ENCODE assay signal across 8 mouse cellular contexts in genomic region chr9:22225581-22226388, GRCm38 (mm10). TPM values are rescaled to one million over a fixed set of nuclear protein-coding genes. Genes with fewer than 3 reads are reported as not detected.
DNase-seq lines count a peak whose midpoint lies in the region; ATAC-seq and TF ChIP-seq lines count a peak whose summit lies in the region.

Zfp809 (plus strand) TSS chr9:22225714.

- peak within 1 kb of the TSS; percentile 94 for H3K4me3 ChIP-seq in G1E (ENCODE audit: low read depth, low read length)
- H3K4me3 ChIP-seq in forebrain, embryonic 16.5 days (replicated peaks; ENCODE audit: low read length) = peak within 1 kb of the TSS; percentile 96
- peak within 1 kb of the TSS; percentile 71 for H3K4me3 ChIP-seq in layer of hippocampus, adult 2 months
- H3K4me3 ChIP-seq in lung, embryonic 14.5 days (ENCODE audit: low read depth, low read length) = peak within 1 kb of the TSS; percentile 70
- H3K4me3 ChIP-seq in olfactory bulb, adult 2 months (ENCODE audit: insufficient read depth, low read depth, low read length) = peak within 1 kb of the TSS; percentile 98
- H3K4me3 ChIP-seq in thymus, adult 2 months (ENCODE audit: control insufficient read depth, insufficient read depth, low read length) = peak within 1 kb of the TSS; percentile 62

- peak; percentile 37; the same call in 1 of the 2 replicates for TF ChIP-seq CTCF in G1E (IDR thresholded peaks at IDR 0.05; ENCODE audit: low read depth, low read length)
- peak; percentile 84 for TF ChIP-seq CTCF in layer of hippocampus, adult 2 months (conservative IDR thresholded peaks at IDR 0.05)
- TF ChIP-seq CTCF in lung, embryonic 14.5 days (IDR thresholded peaks at IDR 0.05; ENCODE audit: low read depth) = peak; percentile 84
- peak; percentile 59 for TF ChIP-seq CTCF in olfactory bulb, adult 2 months (IDR thresholded peaks at IDR 0.05; ENCODE audit: insufficient read depth, low read depth, low read length)
- TF ChIP-seq CTCF in thymus, adult 2 months (IDR thresholded peaks at IDR 0.05; ENCODE audit: borderline replicate concordance, control insufficient read depth, extremely low read depth, insufficient read depth, low read length, poor library complexity) = peak; percentile 74; the same call in 1 of the 2 replicates

- H3K27ac ChIP-seq in forebrain, embryonic 16.5 days (ENCODE audit: low read length) = peak within 1 kb of the TSS; percentile 86
- H3K27ac ChIP-seq in layer of hippocampus, adult 2 months = peak within 1 kb of the TSS; percentile 93
- H3K27ac ChIP-seq in lung, embryonic 14.5 days (ENCODE audit: low read depth) = peak within 1 kb of the TSS; percentile 95
- peak within 1 kb of the TSS; percentile 63 for H3K27ac ChIP-seq in olfactory bulb, adult 2 months (ENCODE audit: insufficient read depth, low read depth, low read length)
- H3K27ac ChIP-seq in thymus, adult 2 months (ENCODE audit: control insufficient read depth, insufficient read depth, low read length) = peak within 1 kb of the TSS; percentile 54

- WGBS in forebrain, embryonic 16.5 days = 2% methylated on average over 35 of the region's 35 CpGs
- WGBS in lung, embryonic 14.5 days = 1% methylated on average over 35 of the region's 35 CpGs
- WGBS in olfactory bulb, adult 2 months = under 1% methylated on average over 35 of the region's 35 CpGs
- under 1% methylated on average over 35 of the region's 35 CpGs for WGBS in thymus, adult 2 months

- intact Hi-C loops in heart, postnatal 36 days (cut with DNase I) = loop anchor here (2.0 to 10.0 kb wide), 5 partner anchors 69 to 185 kb away; partner anchors contain the start of genes 9530077C05Rik, Ecsit, Pigyl and Zfp810

- peak; percentile 79 for TF ChIP-seq POLR2A in olfactory bulb, adult 2 months (IDR thresholded peaks at IDR 0.05; ENCODE audit: insufficient read depth, low read depth, low read length)
- TF ChIP-seq POLR2A in thymus, adult 2 months (IDR thresholded peaks at IDR 0.05; ENCODE audit: control insufficient read depth, extremely low read depth, insufficient read depth, low read length, poor library complexity) = peak; percentile 86

- peaks cover 17% of the 10 kb centered on the region for H3K36me3 ChIP-seq in G1E (replicated peaks)
- no peaks in the 10 kb centered on the region for H3K36me3 ChIP-seq in forebrain, embryonic 16.5 days (ENCODE audit: control insufficient read depth, insufficient read depth)
- H3K36me3 ChIP-seq in lung, embryonic 14.5 days (ENCODE audit: insufficient read depth) = no peaks in the 10 kb centered on the region
- no peaks in the 10 kb centered on the region for H3K36me3 ChIP-seq in thymus, adult 2 months (ENCODE audit: control insufficient read depth, insufficient read depth, low read length)

- H3K4me2 ChIP-seq in forebrain, embryonic 16.5 days (ENCODE audit: low read length) = peak within 1 kb of the TSS; percentile 79
- peak within 1 kb of the TSS; percentile 68 for H3K4me2 ChIP-seq in lung, embryonic 14.5 days

- H3K27me3 ChIP-seq in G1E (ENCODE audit: insufficient read depth, low read length) = no peaks in the 10 kb centered on the region
- H3K27me3 ChIP-seq in forebrain, embryonic 16.5 days (replicated peaks; ENCODE audit: control insufficient read depth, insufficient read depth, low read length) = no peaks in the 10 kb centered on the region
- H3K27me3 ChIP-seq in lung, embryonic 14.5 days (ENCODE audit: insufficient read depth, low read length) = no peaks in the 10 kb centered on the region
- H3K27me3 ChIP-seq in thymus, adult 2 months (ENCODE audit: control insufficient read depth, insufficient read depth, low read length) = no peaks in the 10 kb centered on the region

- peak within 1 kb of the TSS; percentile 82 for H3K9ac ChIP-seq in forebrain, embryonic 16.5 days (replicated peaks; ENCODE audit: low read depth, low read length)
- peak within 1 kb of the TSS; percentile 83 for H3K9ac ChIP-seq in lung, embryonic 14.5 days

- ATAC-seq in G1E (ENCODE audit: extremely low read depth, insufficient number of reproducible peaks, low FRiP score, poor library complexity, severe bottlenecking) = peak; percentile 88
- ATAC-seq in forebrain, embryonic 16.5 days = peak; percentile 99
- peak; percentile 99 for ATAC-seq in lung, embryonic 14.5 days (ENCODE audit: insufficient read depth)

- H3K4me1 ChIP-seq in G1E (ENCODE audit: insufficient read depth, low read depth, low read length) = peaks cover 16% of the 10 kb centered on the region
- H3K4me1 ChIP-seq in forebrain, embryonic 16.5 days (replicated peaks; ENCODE audit: control insufficient read depth, insufficient read depth, low read length) = 0 out of 2 replicates have a peak, but pooled peaks cover 5% of the 10 kb centered on the region
- H3K4me1 ChIP-seq in lung, embryonic 14.5 days (ENCODE audit: insufficient read depth) = no peaks in the 10 kb centered on the region
- no peaks in the 10 kb centered on the region for H3K4me1 ChIP-seq in olfactory bulb, adult 2 months (ENCODE audit: control insufficient read depth, insufficient read depth, low read length)
- H3K4me1 ChIP-seq in thymus, adult 2 months (replicated peaks; ENCODE audit: control insufficient read depth, insufficient read depth, low read length) = 0 out of 2 replicates have a peak, but pooled peaks cover 2% of the 10 kb centered on the region

- DNase-seq in G1E (ENCODE audit: low spot score) = peak; percentile 87
- peak; percentile 99 for DNase-seq in cerebellum, adult 18-20 months
- DNase-seq in heart, postnatal 36 days = peak; percentile 100
- peak; percentile 98 to 99 for DNase-seq in layer of hippocampus, adult 2 months (ENCODE audit: low spot score in 2 of 2)
- peak; percentile 100 for DNase-seq in lung, embryonic 14.5 days
- peak; percentile 100 for DNase-seq in thymus, adult 2 months

- H3K9me3 ChIP-seq in G1E (replicated peaks) = no peaks in the 10 kb centered on the region; the same call in 1 of the 2 replicates
- no peaks in the 10 kb centered on the region for H3K9me3 ChIP-seq in forebrain, embryonic 16.5 days (ENCODE audit: control insufficient read depth, low read length)
- H3K9me3 ChIP-seq in lung, embryonic 14.5 days (ENCODE audit: low read depth, low read length) = no peaks in the 10 kb centered on the region

RNA-seq across cellular contexts. Expression of gene Zfp809, which starts in this region (rescaled TPM):
- total RNA-seq in G1E (2014; fragmentation: Nextera tagmentation) (180 and 200 TPM in 2 replicates), G1E (2017) (54.9 and 67.1 TPM in 2 replicates)
- 11.8 and 16.2 TPM in 2 replicates for polyA plus RNA-seq in G1E (2012)
- 10.1 and 10.9 TPM in 2 replicates for polyA plus RNA-seq in forebrain, embryonic 16.5 days (2015; fragmentation: Nextera tagmentation; extraction: Ambion mirVana)
- total RNA-seq in heart, postnatal 36 days (2021) = 10 to 100 TPM; 33.4 to 33.7 TPM
- 10 to 100 TPM; 26.0 to 26.4 TPM for total RNA-seq in layer of hippocampus, adult 2 months (2021)
- polyA plus RNA-seq in lung, embryonic 14.5 days (2014; fragmentation: Nextera tagmentation; extraction: Ambion mirVana) = 23.7 and 27.5 TPM in 2 replicates
- polyA plus RNA-seq in olfactory bulb, adult 2 months (2012; ENCODE audit: insufficient read depth, insufficient read length, low replicate concordance, missing spikeins) = not detected in 2 replicates
- polyA plus RNA-seq in thymus, adult 2 months (2012; rRNA removed) = 20.8 and 23.0 TPM in 2 replicates

Comparison
In these comparisons a context has a peak if more than half of its experiments do, and no peak if none do; other contexts are left out.
1. Peak in every context shown above with its lines: DNase-seq, ATAC-seq, H3K4me3 ChIP-seq and H3K27ac ChIP-seq.
2. RNA of gene Zfp809 (polyA plus RNA-seq): 23.7 to 27.5 TPM in lung, embryonic 14.5 days, 20.8 to 23.0 TPM in thymus, adult 2 months, 11.8 to 16.2 TPM in G1E and 10.1 to 10.9 TPM in forebrain, embryonic 16.5 days; not detected in olfactory bulb, adult 2 months; every median in the first group is over 10 times any median in the second.